Mouse (Mus musculus): ENCODE measurements around the gene Raph1.

Raph1 gene

DNA sequence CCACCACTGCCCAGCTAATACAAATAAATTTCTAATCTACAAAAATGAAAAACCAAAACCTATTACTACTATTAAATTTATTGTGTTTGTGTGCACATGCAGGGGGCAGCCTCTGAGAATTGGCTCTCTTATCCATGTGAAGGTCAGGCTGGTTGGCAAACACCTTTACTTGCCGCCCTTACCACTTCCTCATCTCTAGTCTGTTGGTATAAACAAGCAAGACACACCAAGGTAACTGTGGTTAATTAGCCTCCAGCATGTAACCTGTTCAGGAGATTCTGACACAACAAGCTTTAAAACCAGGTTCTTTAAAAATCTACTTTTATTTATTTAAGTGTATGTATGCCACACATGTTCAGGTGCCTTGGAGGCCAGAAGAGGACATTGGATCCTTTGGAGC, 84.0 kb downstream of the Raph1 start:
- ChIA-PET CTCF (interaction anchor here in 1 of 4 experiments (0.9 to 1.2 kb wide), 2 partner anchors 473 to 478 kb away, joined by 3 read pairs; no protein-coding TSS in a partner anchor), POLR2A (interaction anchor here in 2 of 4 experiments (0.6 to 1.6 kb wide), 5 partner anchors 12 to 352 kb away, joined by 3 to 5 read pairs (median 3); no protein-coding TSS in a partner anchor)

DNA sequence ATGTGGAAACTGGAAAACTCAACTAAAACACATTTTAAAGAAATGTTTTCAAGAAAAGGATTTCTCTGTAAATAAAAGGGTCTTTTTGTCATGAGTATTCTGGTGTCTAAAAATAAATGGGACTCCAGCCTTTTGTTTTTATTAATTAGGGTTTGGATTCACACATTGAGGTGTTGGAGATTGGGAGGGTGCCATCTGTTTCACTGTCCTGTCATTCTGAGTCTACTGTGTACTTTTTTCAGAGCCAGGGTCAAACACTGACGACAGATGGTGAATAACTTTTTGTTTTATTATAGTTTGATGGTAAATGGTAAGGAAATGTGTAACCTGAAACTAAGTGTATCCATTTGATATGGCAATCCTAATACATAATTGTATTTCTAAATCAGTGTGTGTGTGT, 85.3 kb downstream of the Raph1 start:
- ChIA-PET CTCF (no interaction called here), POLR2A (no interaction called here)

DNA sequence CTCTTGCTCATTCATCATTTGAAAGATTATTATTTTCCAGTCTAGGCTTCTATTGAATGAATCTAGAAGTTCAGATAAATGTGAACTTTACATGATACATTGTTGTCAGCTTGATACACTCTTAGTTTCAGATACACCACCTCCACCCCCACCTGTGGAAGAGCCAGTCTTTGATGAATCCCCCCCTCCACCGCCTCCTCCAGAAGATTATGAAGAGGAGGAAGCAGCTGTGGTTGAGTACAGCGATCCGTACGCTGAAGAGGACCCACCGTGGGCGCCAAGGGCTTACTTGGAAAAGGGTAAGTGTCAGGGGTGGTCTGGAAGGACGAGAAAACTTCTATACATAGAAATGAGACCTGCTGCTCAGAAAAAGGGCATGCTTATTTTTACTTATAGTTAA, 96.4 kb downstream of the Raph1 start:
- ChIA-PET POLR2A (interaction anchor here in 1 of 4 experiments (1.1 to 1.8 kb wide), 4 partner anchors 9 to 13 kb away, joined by 3 to 5 read pairs (median 4); no protein-coding TSS in a partner anchor), CTCF (no interaction called here)

DNA sequence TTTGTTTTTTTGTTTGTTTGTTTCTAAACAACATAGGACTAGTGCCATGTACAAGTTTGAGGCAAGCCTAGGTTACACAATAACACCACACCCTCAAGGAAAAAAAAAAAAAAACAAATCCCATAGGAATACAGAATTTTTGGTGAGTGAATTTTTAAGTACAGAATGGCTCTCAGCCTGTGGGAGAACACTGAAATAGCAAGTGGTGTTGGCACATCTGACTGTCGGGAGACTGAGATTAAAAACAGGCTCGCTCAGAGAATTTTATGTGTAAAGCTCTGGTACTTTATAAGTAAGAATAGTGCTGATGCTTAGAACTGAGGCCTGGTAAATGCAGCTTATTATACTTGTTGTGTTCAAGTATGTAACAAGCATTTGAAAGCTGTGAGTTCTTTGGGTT, 97.4 kb downstream of the Raph1 start:
- CTCF ChIA-PET = no interaction called here

DNA sequence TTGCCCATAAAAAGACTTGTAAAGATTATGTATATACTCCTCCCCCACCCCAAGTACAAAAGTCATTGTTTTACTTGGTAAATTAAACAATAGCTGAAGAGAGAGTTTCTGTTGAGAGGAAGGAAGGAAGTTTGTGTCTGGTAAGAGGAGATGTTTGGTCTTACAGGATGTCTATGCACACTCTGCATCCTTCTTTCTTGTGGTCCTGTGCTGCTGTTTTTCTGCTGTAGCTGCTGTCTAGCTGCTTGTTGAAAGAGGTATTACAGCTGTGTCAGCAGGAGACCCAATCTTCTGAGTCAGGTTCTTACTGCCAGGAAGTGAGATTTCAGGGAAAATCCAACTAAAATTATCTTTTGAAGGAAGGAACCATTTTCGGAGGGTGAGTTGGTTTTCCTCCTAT, 106.3 kb downstream of the Raph1 start:
- POLR2A ChIA-PET = interaction anchor here in 1 of 4 experiments (0.6 to 1.6 kb wide), 8 partner anchors 10 to 1954 kb away, joined by 3 to 6 read pairs (median 4); no protein-coding TSS in a partner anchor
- CTCF ChIA-PET = interaction anchor here (0.6 to 2.2 kb wide), 5 partner anchors 18 to 693 kb away, joined by 5 to 15 read pairs (median 5); no protein-coding TSS in a partner anchor

More for the DNA sequence above, 97.4 kb downstream of the Raph1 start:
- POLR2A ChIA-PET = interaction anchor here in 3 of 4 experiments (0.7 to 1.4 kb wide), 3 partner anchors 11 to 452 kb away, joined by 3 to 6 read pairs (median 5); no protein-coding TSS in a partner anchor

DNA sequence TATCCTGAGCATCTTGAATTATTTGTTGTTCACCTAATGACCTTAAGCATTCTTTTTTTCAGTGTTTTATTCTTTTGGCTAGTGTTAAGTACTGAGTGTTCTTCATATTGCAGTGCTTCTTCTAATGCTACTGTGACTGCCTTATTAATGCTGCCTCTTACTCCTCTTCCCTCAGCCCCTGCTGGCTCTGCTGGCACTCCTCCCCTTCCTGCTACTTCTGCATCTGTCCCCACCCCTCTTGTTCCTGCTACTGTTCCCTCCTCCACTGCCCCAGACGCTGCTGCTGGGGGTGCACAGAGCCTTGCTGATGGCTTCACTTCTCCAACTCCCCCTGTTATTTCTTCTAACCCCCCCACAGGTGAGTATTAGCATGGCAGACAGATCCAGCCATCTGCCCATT, 117.0 kb downstream of the Raph1 start:
- CTCF ChIA-PET = no interaction called here

DNA sequence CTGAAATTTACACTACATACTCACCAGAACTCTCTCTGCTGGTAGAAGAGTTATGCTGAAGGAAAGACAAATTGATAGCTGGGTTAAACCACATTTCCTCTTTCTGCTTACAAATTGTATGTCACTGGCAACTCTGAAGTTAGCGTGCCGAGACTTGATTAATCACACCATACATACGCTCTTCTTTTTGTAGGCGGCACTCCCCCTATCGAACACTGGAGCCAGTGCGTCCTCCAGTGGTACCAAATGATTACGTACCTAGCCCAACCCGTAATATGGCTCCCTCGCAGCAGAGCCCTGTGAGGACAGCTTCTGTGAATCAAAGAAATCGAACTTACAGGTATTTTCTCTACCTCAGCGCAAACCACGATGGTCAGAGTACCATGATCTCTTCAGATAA, 119.8 kb downstream of the Raph1 start:
- ChIA-PET CTCF (interaction anchor here in 1 of 4 experiments (0.6 kb wide), 1 partner anchor 22 kb away, joined by 3 read pairs; no protein-coding TSS in a partner anchor), POLR2A (no interaction called here)

More for the DNA sequence above, 117.0 kb downstream of the Raph1 start:
- POLR2A ChIA-PET = no interaction called here

DNA sequence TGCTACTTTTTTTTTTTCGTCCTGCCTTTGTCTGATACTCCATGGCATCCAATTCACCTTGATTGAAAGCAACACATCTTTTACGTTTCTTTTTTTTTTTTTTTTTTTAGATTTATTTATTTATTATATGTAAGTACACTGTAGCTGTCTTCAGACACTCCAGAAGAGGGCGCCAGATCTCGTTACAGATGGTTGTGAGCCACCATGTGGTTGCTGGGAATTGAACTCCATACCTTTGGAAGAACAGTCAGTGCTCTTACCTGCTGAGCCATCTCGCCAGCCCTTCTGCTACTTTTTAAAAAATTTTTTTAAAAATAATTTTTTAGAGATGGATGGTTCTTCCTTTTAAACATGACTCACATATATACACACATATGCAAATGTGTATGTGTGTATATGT, 125.5 kb downstream of the Raph1 start:
- CTCF ChIA-PET = interaction anchor here (0.6 to 1.8 kb wide), 17 partner anchors 9 to 519 kb away, joined by 3 to 10 read pairs (median 5); no protein-coding TSS in a partner anchor
- POLR2A ChIA-PET = interaction anchor here in 2 of 4 experiments (0.6 to 1.9 kb wide), 3 partner anchors 11 to 97 kb away, joined by 3 to 8 read pairs (median 3); no protein-coding TSS in a partner anchor

DNA sequence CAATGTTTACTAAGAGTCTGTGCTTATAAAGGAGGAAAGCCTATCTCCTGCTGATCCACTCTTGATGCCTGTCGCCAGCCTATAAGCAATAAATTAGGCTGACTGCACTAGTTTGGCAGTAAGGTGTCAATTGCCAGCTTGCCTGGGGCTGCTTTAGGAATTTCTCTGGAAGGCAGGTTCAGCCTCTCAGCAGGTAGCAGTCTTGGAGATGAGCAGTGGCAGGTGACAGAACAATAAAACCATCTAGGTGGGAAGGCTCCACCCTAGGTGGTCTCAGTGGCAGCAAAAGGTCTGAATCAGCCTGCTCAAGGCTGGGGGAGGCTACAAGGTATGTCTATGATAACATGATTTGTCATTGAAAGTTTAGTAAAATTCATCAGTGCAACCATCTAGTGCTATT, 134.4 kb downstream of the Raph1 start:
- ChIA-PET CTCF (interaction anchor here in 1 of 4 experiments (1.0 kb wide), 1 partner anchor 9 kb away, joined by 4 read pairs; no protein-coding TSS in a partner anchor), POLR2A (interaction anchor here in 1 of 4 experiments (1.5 kb wide), 1 partner anchor 418 kb away, joined by 4 read pairs; no protein-coding TSS in a partner anchor)

Data from embryonic stem cell, embryonic (primary cell).